Mouse (Mus musculus): ENCODE data around the gene R3hdm4. TPM values are rescaled to one million over a fixed set of nuclear protein-coding genes. Genes with fewer than 3 reads are reported as not detected.
A peak's percentile ranks its signal among the peaks of the same experiment; 100 is the strongest.

R3hdm4 gene
- polyA plus RNA-seq, 1 experiment from 2014 or later, result 179 TPM

- Histone ChIP-seq H3K9ac (no peak overlapping the region), H3K36me3 (peaks cover 34% of the 10 kb centered on the region), H3K27ac (replicated peaks) (no peak overlapping the region), H3K4me2 (replicated peaks) (no peak overlapping the region), H3K4me1 (peaks cover 76% of the 10 kb centered on the region), H3K9me3 (replicated peaks) (no peaks in the 10 kb centered on the region), H3K4me3 (replicated peaks) (no peak overlapping the region), H3K27me3 (no peaks in the 10 kb centered on the region)
- WGBS, result 86% methylated on average over 16 of the region's 16 CpGs
- no peak for ATAC-seq (ENCODE audit: insufficient number of reproducible peaks, low FRiP score, low TSS enrichment, low read depth)
These were observed 9.8 kb upstream of the R3hdm4 start for GRCm38 (mm10) chr10:79930826-79931186.

GRCm38 (mm10) chr10:79929967-79930825 lies 9.2 kb upstream of the R3hdm4 start:
- H3K27ac ChIP-seq (replicated peaks), result no peak overlapping the region

GRCm38 (mm10) chr10:79928907-79929701 lies 8.1 kb upstream of the R3hdm4 start:
- peaks cover 22% of the 10 kb centered on the region; the same call in 1 of the 2 replicates for H3K36me3 ChIP-seq
- no peaks in the 10 kb centered on the region for H3K9me3 ChIP-seq (replicated peaks)
- H3K27me3 ChIP-seq, result no peaks in the 10 kb centered on the region
- H3K4me2 ChIP-seq (replicated peaks), result peak overlapping the region; percentile 92
- peaks cover 63% of the 10 kb centered on the region for H3K4me1 ChIP-seq
- 21% methylated on average over 9 of the region's 9 CpGs for WGBS
- no peak for ATAC-seq (ENCODE audit: insufficient number of reproducible peaks, low FRiP score, low TSS enrichment, low read depth)
- H3K4me3 ChIP-seq (replicated peaks), result peak overlapping the region; percentile 99
- no peak overlapping the region for H3K27ac ChIP-seq (replicated peaks)
- no peak overlapping the region for H3K9ac ChIP-seq

More at GRCm38 (mm10) chr10:79929967-79930825, 9.2 kb upstream of the R3hdm4 start:
- Histone ChIP-seq H3K9ac (no peak overlapping the region), H3K4me2 (replicated peaks) (no peak overlapping the region), H3K36me3 (peaks cover 28% of the 10 kb centered on the region), H3K27me3 (no peaks in the 10 kb centered on the region), H3K4me3 (replicated peaks) (no peak overlapping the region), H3K4me1 (peaks cover 74% of the 10 kb centered on the region), H3K9me3 (replicated peaks) (no peaks in the 10 kb centered on the region)
- no peak for ATAC-seq (ENCODE audit: insufficient number of reproducible peaks, low FRiP score, low TSS enrichment, low read depth)
- WGBS, result 81% methylated on average over 18 of the region's 18 CpGs

- peak overlapping the region; percentile 97 for H3K27ac ChIP-seq (replicated peaks)
- peak overlapping the region; percentile 98 for H3K9ac ChIP-seq
- peaks cover 17% of the 10 kb centered on the region; the same call in 1 of the 2 replicates for H3K36me3 ChIP-seq
- no peaks in the 10 kb centered on the region for H3K9me3 ChIP-seq (replicated peaks)
- peak overlapping the region; percentile 99 for H3K4me3 ChIP-seq (replicated peaks)
- 0% methylated on average over 29 of the region's 29 CpGs for WGBS
- peak overlapping the region; percentile 92 for H3K4me2 ChIP-seq (replicated peaks)
- peaks cover 54% of the 10 kb centered on the region for H3K4me1 ChIP-seq
- ATAC-seq (ENCODE audit: insufficient number of reproducible peaks, low FRiP score, low TSS enrichment, low read depth), result no peak
- H3K27me3 ChIP-seq, result peaks cover 5% of the 10 kb centered on the region
These were observed 7.2 kb upstream of the R3hdm4 start for GRCm38 (mm10) chr10:79928030-79928694.

- H3K4me3 ChIP-seq (replicated peaks), result peak overlapping the region; percentile 99
- peaks cover 12% of the 10 kb centered on the region for H3K27me3 ChIP-seq
- peak overlapping the region; percentile 97 for H3K27ac ChIP-seq (replicated peaks)
- H3K4me2 ChIP-seq (replicated peaks), result peak overlapping the region; percentile 92
- peaks cover 17% of the 10 kb centered on the region; the same call in 1 of the 2 replicates for H3K36me3 ChIP-seq
- peak; percentile 17 for ATAC-seq (ENCODE audit: insufficient number of reproducible peaks, low FRiP score, low TSS enrichment, low read depth)
- H3K9me3 ChIP-seq (replicated peaks), result no peaks in the 10 kb centered on the region
- peaks cover 47% of the 10 kb centered on the region for H3K4me1 ChIP-seq
- peak overlapping the region; percentile 98 for H3K9ac ChIP-seq
- WGBS, result under 1% methylated on average over 54 of the region's 54 CpGs
These were observed 6.5 kb upstream of the R3hdm4 start for GRCm38 (mm10) chr10:79927324-79928029.

GRCm38 (mm10) chr10:79926491-79927323 lies 5.7 kb upstream of the R3hdm4 start, which contains the start of gene Arid3a:
Gene Arid3a (plus strand): TSS chr10:79927043.
- under 1% methylated on average over 63 of the region's 63 CpGs for WGBS
- peak within 1 kb of the TSS; percentile 97 for H3K27ac ChIP-seq (replicated peaks)
- peak; percentile 87 for ATAC-seq (ENCODE audit: insufficient number of reproducible peaks, low FRiP score, low TSS enrichment, low read depth)
- peaks cover 9% of the 10 kb centered on the region; the same call in 1 of the 2 replicates for H3K36me3 ChIP-seq
- H3K9ac ChIP-seq, result peak within 1 kb of the TSS; percentile 98
- H3K4me2 ChIP-seq (replicated peaks), result peak within 1 kb of the TSS; percentile 92
- H3K4me3 ChIP-seq (replicated peaks), result peak within 1 kb of the TSS; percentile 99
- peaks cover 41% of the 10 kb centered on the region for H3K4me1 ChIP-seq
- H3K9me3 ChIP-seq (replicated peaks), result no peaks in the 10 kb centered on the region
- H3K27me3 ChIP-seq, result peaks cover 20% of the 10 kb centered on the region

GRCm38 (mm10) chr10:79925785-79926490 lies 4.9 kb upstream of the R3hdm4 start:
- peaks cover 28% of the 10 kb centered on the region for H3K27me3 ChIP-seq
- no peaks in the 10 kb centered on the region for H3K9me3 ChIP-seq (replicated peaks)
- peaks cover 41% of the 10 kb centered on the region for H3K4me1 ChIP-seq
- 6% methylated on average over 15 of the region's 15 CpGs for WGBS
- H3K27ac ChIP-seq (replicated peaks), result peak overlapping the region; percentile 97
- H3K4me3 ChIP-seq (replicated peaks), result peak overlapping the region; percentile 99
- H3K4me2 ChIP-seq (replicated peaks), result peak overlapping the region; percentile 92
- ATAC-seq (ENCODE audit: insufficient number of reproducible peaks, low FRiP score, low TSS enrichment, low read depth), result no peak
- H3K9ac ChIP-seq, result peak overlapping the region; percentile 98
- 0 out of 2 replicates have a peak, but pooled peaks cover 1% of the 10 kb centered on the region for H3K36me3 ChIP-seq

GRCm38 (mm10) chr10:79924998-79925784 lies 4.2 kb upstream of the R3hdm4 start:
- no peak for ATAC-seq (ENCODE audit: insufficient number of reproducible peaks, low FRiP score, low TSS enrichment, low read depth)
- H3K9ac ChIP-seq, result no peak overlapping the region
- no peaks in the 10 kb centered on the region for H3K9me3 ChIP-seq (replicated peaks)
- peak overlapping the region; percentile 99; the same call in 1 of the 2 replicates for H3K4me3 ChIP-seq (replicated peaks)
- peaks cover 47% of the 10 kb centered on the region for H3K4me1 ChIP-seq
- H3K27ac ChIP-seq (replicated peaks), result peak overlapping the region; percentile 97; the same call in 1 of the 2 replicates
- peak overlapping the region; percentile 92 for H3K4me2 ChIP-seq (replicated peaks)
- 11% methylated on average over 29 of the region's 29 CpGs for WGBS
- H3K27me3 ChIP-seq, result peaks cover 35% of the 10 kb centered on the region
- no peaks in the 10 kb centered on the region for H3K36me3 ChIP-seq

GRCm38 (mm10) chr10:79921572-79921971 lies 564 bp upstream of the R3hdm4 start:
- Histone ChIP-seq H3K9me3 (replicated peaks) (no peaks in the 10 kb centered on the region), H3K9ac (no peak overlapping the region), H3K4me3 (replicated peaks) (peak overlapping the region; percentile 25), H3K36me3 (no peaks in the 10 kb centered on the region), H3K4me1 (peaks cover 58% of the 10 kb centered on the region), H3K4me2 (replicated peaks) (peak overlapping the region; percentile 46), H3K27ac (replicated peaks) (no peak overlapping the region), H3K27me3 (peaks cover 63% of the 10 kb centered on the region)
- no peak for ATAC-seq (ENCODE audit: insufficient number of reproducible peaks, low FRiP score, low TSS enrichment, low read depth)
- WGBS, result 1% methylated on average over 34 of the region's 34 CpGs

All from embryonic facial prominence, embryonic 15.5 days (tissue).